Mouse (Mus musculus): ENCODE measurements around the gene Exoc3l4. TPM values are rescaled to one million over a fixed set of nuclear protein-coding genes. Genes with fewer than 3 reads are reported as not detected.

The Exoc3l4 gene
- total RNA-seq, 2 experiments from 2014 or later: not detected

DNA sequence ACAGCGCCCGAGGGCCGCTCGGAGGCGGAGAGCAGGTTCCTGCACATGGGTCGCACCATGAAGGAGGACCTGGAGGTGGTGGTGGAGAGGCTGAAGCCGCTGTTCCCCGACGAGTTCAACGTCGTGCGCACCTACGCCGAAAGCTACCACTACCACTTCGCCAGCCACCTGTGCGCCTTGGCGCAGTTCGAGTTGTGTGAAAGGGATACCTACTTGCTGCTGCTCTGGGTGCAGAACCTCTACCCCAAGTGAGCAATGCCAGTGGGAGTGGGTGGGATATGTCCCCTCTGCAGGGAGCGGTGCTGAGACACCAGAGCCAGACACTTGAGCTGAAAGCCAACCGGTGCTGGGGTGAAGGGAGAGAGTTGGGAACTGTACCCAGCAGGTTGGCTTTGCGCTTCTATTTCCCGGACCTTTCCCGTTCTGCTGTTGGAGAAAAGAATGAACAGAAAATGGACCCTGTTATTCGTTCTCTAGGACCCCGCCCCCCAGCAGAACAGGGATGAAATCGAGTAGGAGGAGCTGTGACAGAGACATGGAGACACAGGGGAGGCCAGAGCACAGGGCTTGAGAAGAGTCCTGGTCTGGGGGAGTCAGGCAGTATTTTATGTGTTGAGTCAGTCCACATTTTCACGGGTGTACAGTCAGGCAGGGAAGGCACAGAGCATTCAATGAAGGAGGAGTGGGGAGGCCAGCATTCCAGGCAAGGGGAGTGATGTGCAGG, 29.2 kb downstream of the Exoc3l4 start:
- ATAC-seq (replicated peaks; ENCODE audit: low FRiP score, low TSS enrichment, poor library complexity, severe bottlenecking): no peak

DNA sequence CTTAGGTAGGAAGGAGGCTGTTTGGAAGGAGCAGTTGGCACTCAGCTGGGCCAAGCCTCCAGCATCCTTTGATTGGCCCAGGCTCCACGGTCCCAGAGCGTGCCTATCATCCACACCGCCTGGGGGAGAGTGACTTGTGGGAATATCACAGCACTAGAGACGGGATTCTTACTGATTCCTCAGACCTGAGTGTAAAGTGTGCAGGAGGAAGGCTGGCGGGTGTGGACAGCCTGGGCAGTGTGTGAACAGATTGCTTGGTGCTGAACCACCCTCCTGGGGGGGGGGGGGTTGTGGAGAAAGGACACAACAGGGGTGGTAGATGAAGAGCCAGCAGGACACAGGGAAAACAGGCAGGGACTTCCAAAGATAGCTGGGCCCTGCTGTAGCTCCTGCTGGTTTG, 29.9 kb downstream of the Exoc3l4 start:
- ATAC-seq (replicated peaks; ENCODE audit: low FRiP score, low TSS enrichment, poor library complexity, severe bottlenecking): no peak

DNA sequence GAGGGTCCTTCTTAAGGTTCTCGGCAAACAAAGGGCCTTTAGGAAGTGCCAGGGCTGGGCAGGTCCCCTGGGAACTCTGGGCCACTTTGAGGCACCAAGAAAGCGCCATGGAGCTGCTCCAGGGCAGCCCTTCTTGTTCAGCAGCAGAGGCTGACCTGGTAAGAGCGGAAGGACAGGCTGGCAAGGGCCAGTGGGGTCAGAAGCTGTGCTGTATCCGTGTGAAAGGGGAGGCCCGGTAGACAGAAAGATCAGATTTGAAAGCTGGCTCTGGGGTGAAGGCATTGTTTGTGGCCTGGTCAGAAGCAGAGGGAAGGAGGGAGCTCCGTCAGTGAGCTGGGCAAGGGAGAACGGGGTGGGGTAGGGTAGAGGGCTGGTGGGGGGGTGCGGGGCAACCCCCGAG, 30.5 kb downstream of the Exoc3l4 start:
- no peak for ATAC-seq (replicated peaks; ENCODE audit: low FRiP score, low TSS enrichment, poor library complexity, severe bottlenecking)

DNA sequence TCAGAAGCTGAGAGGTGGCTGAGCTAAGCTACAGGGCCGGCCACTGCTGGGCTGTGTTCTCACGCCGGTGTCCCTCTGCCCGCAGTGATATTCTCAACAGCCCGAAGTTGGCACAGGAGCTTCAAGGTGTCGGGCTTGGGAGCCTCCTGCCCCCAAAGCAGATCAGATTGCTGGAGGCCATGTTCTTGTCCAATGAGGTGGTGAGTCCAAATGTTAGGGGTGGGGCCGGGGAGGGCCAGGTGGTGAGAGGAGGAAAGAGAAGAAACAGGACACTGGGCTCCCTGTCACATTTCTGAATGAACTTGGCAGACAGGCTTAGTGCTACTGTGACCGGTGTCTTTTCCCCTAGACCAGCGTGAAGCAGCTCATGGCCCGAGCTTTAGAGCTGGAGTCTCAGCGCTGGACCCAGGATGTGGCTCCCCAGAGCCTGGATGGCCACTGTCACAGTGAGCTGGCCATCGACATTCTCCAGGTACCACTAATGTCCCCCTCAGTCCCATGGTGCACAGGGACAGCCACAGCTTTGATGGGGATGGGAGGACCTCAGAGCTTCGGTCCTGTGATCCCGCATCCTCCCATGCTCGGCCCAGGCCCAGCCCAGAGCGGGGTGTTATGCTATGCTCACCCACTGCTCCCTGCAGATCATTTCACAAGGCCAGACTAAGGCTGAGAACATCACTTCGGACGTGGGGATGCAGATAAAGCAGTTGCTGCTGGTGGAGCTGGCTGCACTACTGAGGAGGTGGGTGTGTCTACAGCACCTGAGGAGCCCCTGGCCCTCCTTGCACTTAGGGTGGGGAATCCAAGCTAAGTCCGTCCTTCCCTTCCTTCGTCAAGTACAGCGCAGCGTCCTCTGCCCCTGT, 31.3 kb downstream of the Exoc3l4 start:
- ATAC-seq (replicated peaks; ENCODE audit: low FRiP score, low TSS enrichment, poor library complexity, severe bottlenecking): no peak

DNA sequence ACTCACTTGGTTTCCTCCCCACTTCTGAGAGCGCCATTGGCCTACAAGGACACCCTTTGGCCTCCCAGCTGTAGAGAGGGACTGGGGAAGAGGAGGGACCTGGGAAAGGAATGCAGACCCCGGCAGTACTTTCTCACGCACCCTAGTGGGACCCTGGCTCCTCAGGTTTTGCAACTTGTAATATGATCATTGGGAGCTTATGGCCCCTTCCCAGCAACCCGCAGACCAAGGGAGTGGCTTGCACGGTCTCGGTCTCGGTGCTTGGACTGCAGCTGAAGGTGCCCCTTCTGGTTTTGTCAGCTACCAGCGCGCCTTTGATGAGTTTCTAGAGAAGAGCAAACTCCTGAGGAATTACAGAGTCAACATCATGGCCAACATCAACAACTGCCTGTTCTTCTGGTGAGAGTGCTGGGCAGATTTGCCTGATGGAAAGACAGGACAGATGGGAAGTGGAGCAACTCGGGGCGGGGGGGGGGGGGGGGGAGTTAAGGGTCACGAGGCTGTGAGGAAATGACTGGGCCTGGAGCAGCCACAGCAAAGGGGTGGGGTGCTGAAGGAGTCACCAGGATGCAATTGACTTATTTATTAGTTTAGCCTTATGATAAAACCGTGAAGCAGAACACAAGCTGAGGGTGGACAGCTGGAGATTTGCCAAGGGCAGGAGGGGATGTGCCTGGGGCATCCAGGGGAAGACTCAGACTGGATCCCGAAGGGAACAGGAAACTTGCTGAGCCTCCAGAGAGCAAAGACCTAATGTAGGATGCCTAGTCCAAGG, 32.3 kb downstream of the Exoc3l4 start:
- no peak for ATAC-seq (replicated peaks; ENCODE audit: low FRiP score, low TSS enrichment, poor library complexity, severe bottlenecking)

DNA sequence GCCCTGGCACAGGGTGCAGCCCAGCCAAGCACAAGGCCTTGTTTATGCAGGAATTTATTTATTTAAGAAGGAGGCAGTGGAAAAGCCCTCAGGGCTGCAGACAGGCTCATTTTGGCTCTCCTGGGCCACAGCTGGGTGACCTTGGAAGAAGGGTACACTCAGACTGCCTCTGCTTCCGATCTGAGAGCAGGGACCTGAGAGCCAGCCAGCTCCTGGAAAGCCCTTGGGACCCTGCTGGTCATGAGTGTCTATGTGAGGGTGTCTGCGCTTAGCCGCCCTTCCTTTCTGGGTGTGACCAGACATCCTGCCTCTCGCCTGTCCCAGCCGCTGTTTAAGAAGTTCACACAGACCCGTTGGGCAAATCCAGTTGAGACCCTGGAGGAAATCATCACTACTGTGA, 33.5 kb downstream of the Exoc3l4 start:
- ATAC-seq (replicated peaks; ENCODE audit: low FRiP score, low TSS enrichment, poor library complexity, severe bottlenecking): no peak

DNA sequence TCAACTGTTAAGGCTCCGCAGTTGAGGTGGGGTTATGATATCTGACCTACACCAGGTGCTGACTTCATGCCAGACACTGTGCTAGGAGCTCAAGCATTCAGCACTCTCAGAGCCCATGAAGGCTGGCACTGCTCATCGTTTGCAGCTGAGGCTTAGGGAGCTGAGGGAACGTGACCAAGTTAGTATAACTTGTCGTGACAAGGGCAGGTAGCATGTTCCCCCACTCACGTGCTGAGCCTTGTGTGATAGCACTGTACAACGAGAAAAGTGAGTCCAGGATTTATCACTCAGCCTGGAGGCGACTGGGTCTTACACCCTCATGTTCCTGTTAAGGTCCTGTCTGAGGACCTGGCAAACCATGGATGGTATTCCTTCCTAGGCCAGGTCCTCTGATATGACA, 34.7 kb downstream of the Exoc3l4 start:
- no peak for ATAC-seq (replicated peaks; ENCODE audit: low FRiP score, low TSS enrichment, poor library complexity, severe bottlenecking)

DNA sequence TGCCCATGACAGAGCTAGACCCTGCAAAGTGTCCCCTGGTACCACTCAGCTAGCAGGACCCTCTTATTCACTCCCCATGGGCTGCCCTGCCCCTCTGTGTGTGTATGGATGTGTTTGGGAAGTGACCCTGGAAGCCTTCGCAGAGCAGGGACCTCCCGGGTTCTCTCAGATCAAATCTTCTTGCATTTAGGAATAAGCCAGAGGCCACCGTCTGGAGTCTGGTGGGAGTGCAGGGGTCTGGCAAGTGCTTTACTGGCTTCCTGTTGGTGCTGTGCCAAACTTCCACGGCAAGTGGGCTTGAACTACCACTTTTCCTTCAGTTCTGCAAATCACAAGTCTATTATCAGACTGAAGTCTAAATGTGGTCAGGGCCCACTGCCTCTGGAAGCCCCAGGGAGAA, 37.2 kb downstream of the Exoc3l4 start:
- no peak for ATAC-seq (replicated peaks; ENCODE audit: low FRiP score, low TSS enrichment, poor library complexity, severe bottlenecking)

DNA sequence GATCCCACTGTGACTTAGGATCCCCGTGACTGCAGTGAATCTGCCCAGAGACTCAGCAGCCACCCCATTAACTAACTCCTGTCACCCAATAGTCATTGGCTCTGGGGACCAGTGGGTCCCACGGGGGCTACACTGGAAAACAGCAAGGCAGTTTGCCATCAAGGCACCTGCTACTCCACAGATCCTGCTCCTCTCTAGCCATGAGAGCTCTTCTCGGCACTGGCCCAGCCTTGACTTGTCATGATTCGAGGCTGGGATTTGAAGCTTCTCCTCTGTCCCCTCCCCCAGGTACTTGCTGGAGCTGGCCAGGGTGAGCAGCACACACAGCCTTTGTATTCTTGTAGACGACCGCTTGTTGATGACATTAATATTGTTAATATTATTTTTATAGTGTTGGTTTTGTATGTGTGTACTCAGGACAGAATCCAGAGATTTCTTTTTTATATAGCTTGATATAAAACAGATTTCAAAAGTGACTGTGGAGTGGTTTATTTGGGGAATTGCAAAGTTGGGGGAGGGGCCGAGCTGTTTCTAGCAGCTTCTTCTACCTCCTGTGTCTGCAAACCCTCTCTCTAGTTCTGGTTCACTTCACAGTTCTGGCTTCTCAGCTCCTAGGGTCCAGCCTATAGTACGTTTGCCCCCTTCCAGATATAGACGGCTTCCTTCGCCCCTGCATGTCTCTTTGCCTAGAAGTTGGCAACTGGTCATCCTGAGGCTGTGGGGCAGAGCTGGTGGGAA, 37.9 kb downstream of the Exoc3l4 start:
- no peak for ATAC-seq (replicated peaks; ENCODE audit: low FRiP score, low TSS enrichment, poor library complexity, severe bottlenecking)

DNA sequence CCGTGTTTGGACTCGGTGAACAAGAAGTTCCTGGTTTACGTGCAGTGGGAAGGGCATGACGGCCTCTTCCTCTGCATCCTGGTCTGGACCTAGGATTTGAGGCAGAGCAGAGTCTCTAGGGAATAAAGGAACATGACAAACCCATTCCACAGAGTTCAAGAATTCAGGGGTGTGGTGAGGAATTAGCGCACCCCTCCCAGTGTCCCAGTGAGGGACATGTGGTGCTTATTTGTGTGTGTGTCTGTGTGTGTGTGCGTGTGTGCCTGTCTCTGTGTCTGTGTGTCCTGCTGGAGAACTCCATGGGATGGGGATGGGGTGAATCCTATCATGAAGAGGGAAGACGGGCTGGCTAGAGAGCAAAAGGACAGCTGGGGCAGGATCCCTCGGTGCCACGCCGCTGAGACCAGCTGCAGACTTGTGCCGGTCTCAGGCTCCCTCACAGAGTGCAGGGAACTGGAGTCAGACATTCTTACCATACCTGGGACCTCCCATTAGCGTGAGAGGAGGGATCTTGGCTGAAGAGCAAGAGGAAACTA, 38.6 kb downstream of the Exoc3l4 start:
- 0 out of 2 replicates have a peak, but pooled peaks have one; percentile 2 for ATAC-seq (replicated peaks; ENCODE audit: low FRiP score, low TSS enrichment, poor library complexity, severe bottlenecking)

DNA sequence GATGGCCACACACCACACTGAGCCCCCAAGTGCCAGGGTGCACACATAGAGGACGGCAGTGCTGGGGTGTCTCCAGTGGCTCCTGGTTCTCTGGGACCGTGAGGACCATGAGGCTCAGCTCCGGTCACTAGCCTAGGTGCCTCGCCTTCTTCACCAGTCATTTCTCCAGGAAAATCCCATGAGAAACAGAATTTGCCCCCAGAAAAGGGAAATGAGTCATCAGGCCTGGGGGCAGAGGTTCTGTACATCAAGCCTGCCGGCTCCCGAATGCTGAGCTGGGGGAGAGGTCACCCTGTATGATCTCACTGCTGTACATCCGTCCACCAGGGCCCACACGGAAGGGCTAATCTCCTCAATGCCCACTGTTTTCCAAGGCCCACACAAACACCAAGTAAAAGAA, 39.0 kb downstream of the Exoc3l4 start:
- ATAC-seq (replicated peaks; ENCODE audit: low FRiP score, low TSS enrichment, poor library complexity, severe bottlenecking): no peak

DNA sequence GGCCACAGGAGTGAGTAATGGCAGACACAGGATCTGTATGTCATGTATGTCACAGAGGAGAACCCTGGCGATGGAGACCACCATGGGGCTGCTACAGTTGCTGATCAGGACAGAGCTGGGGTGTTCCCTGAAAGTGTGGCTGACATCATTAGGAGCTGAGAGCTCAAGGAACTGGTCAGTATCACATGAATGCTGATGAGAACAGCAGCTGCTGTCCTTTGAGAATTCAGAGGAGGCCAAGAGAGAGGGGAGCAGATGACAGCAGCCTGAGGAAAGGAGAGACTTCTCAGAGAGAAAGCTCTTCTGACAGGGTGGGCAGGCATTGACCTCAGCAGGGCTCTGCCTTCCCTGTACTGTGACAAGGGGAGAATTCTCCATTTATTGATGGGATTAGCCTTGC, 40.9 kb downstream of the Exoc3l4 start:
- ATAC-seq (replicated peaks; ENCODE audit: low FRiP score, low TSS enrichment, poor library complexity, severe bottlenecking): no peak

DNA sequence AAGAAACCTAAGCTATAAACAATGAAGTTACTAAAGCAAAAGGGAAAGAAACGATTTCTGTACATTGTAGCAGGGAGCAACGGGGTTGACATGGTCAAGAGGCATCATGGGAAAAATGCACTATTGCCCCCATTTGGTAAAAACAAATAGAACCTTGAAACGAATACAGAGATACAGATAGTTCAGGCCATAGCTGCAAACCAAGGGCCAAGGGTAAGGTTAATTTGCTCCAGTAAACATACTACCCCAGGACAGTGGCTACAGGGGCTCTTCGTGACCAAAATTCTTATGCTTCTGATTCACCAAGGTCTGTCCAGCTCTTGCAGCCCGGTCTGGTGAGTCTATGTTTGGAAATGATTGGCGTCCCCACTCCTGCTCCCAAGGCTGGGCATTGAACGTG, 46.8 kb downstream of the Exoc3l4 start:
- ATAC-seq (replicated peaks; ENCODE audit: low FRiP score, low TSS enrichment, poor library complexity, severe bottlenecking): no peak

DNA sequence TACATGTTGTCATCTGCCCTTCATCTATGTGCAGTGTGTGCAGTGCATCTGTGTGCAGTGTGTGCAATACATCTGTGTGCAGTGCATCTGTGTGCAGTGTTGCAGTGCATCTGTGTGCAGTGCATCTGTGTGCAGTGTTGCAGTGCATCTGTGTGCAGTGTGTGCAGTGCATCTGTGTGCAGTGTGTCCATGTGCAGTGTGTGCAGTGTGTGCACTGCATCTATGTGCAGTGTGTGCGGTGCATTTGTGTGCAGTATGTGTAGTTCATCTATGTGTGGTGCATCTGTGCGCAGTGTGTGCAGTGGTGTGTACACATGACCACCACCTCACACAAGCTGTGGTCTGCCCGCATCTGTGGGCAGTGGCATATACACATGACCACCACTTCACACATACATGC, 49.6 kb downstream of the Exoc3l4 start:
- ATAC-seq (replicated peaks; ENCODE audit: low FRiP score, low TSS enrichment, poor library complexity, severe bottlenecking): no peak

DNA sequence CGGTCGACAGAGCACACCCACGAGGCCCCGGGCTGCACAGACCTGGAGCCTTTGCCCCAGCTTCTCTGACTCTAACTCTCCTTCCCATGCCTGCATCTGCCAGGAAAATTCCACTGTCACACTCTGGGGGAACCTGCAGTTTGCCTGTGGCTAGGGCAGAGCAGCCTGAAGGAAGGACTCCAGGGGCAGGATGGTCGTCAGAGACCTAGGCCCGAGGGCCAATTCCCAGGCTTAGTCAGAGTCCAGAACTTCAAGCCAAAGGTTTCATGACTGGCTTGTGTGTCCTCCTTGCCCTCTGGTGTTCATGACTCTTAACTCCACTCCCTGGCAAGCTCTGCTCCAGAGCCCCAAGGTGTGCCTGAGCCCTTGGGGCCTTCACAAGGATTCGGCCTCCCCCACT, 51.4 kb downstream of the Exoc3l4 start:
- no peak for ATAC-seq (replicated peaks; ENCODE audit: low FRiP score, low TSS enrichment, poor library complexity, severe bottlenecking)

DNA sequence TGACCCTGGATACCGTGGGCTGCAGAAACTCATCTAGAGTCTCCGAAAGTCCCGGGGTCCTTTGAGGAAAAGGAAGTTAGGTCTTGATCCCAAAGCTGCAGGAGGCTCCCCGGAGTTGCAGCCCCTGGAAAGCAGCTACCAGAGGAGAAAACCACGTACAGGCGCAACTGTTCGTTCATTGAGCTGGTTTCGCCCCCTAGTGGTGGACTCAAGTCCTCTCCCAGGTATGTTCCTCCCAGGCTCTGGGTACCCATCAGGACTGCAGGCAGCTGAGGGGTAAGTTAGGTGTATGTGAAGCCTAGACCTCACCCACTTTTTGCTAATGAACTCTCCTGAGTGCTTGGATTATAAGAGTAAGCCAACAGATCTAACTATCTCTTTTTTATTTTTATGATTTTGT, 52.7 kb downstream of the Exoc3l4 start:
- ATAC-seq (replicated peaks; ENCODE audit: low FRiP score, low TSS enrichment, poor library complexity, severe bottlenecking): peak; percentile 94

DNA sequence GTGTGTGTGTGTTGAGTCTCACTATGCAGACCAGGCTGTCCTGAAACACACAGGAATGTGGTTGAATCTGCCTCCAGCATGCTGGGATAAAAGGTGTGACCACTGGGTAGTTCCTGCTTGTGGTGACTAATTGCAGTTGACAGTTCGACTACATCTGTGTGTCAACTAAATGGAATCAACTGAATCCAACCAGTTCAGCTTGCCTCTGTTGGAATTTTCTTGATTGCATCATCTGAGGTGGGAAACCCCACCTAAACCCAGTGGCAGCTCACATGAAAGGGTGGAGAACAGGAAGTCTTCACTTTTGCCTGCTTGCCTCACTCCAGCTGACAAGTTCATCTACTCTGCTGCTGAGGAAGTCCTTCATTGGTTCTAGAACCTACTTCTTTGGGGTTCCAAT, 54.3 kb downstream of the Exoc3l4 start:
- no peak for ATAC-seq (replicated peaks; ENCODE audit: low FRiP score, low TSS enrichment, poor library complexity, severe bottlenecking)

DNA sequence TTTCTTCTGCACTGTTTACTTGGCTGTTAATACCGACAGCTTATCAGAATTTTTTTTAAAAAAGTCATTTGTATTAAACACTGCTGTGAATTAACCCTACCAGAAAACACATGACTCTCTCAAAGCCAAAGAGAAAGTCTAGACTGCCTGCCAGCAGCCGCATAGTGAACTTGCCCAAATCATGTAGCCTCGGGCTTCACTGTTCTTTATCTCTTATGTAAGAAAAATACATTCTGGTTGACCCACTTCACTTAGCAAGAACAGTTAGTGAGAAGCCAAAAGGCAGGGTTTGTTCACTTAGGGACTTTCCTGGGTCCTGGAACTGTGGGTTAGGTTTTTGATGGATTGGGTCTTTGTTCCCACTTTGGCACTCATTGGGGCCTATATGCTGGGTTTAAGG, 54.9 kb downstream of the Exoc3l4 start:
- ATAC-seq (replicated peaks; ENCODE audit: low FRiP score, low TSS enrichment, poor library complexity, severe bottlenecking): no peak

DNA sequence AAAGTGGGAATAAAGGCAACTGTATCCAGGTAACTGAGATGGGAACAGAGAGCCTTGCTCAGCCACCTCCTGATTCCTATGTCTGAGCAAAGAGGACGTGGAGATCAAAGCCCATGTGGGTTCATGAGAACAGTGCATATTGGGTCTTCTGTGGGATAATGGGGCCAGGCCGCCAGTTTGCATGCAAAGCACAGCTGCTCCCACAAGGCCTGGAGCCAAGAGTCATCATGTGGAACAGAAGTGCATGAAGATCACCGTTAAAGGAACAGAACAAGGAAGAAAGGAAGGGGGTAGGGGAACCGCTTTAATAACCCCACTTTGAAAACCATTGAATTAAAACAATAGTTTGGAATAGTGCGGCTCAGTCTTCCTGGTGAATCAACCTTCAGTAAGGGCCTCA, 56.1 kb downstream of the Exoc3l4 start:
- ATAC-seq (replicated peaks; ENCODE audit: low FRiP score, low TSS enrichment, poor library complexity, severe bottlenecking): no peak

All from megakaryocyte-erythroid progenitor cell, adult 5-6 weeks (primary cell).